Mouse (Mus musculus) G1E (cell line): ENCODE measurements around the gene D630045J12Rik. TPM values are rescaled to one million over a fixed set of nuclear protein-coding genes. Genes with fewer than 3 reads are reported as not detected.

ENCODE experiments used
- ATAC-seq: 2 replicates; pipeline ENCODE4 v1.8.0; 2016; ENCODE audit warnings: mild to moderate bottlenecking; ENCODE audit not compliant: insufficient number of reproducible peaks, poor library complexity, low FRiP score, severe bottlenecking; ENCODE audit errors: extremely low read depth
- DNase-seq: peaks from one replicate; pipeline ENCODE4 v3.0.0; 2012; ENCODE audit warnings: low spot score
- H3K27me3 ChIP-seq: 2 replicates; pipeline ENCODE4 v1.6.1; 2012; ENCODE audit warnings: mild to moderate bottlenecking, low read length, inconsistent platforms; ENCODE audit not compliant: insufficient read depth
- H3K36me3 ChIP-seq: replicated peaks from 2 replicates; pipeline ENCODE3; 2012; ENCODE audit warnings: mild to moderate bottlenecking, inconsistent platforms
- H3K4me1 ChIP-seq: 2 replicates; pipeline ENCODE4 v1.6.1; 2012; ENCODE audit warnings: low read depth, low read length, inconsistent platforms, mixed read lengths; ENCODE audit not compliant: insufficient read depth
- H3K4me3 ChIP-seq: 2 replicates; pipeline ENCODE4 v1.5.1; 2012; ENCODE audit warnings: low read depth, mild to moderate bottlenecking, inconsistent platforms, low read length, moderate library complexity, mixed read lengths
- H3K9me3 ChIP-seq: replicated peaks from 2 replicates; pipeline ENCODE4 v1.6.1; 2012; ENCODE audit warnings: inconsistent platforms
- CTCF ChIP-seq: IDR thresholded peaks from 2 replicates; pipeline ENCODE4 v1.5.1; 2012; ENCODE audit warnings: low read depth, low read length, inconsistent platforms, mixed read lengths
- GATA1 ChIP-seq: IDR thresholded peaks from 2 replicates; pipeline ENCODE4 v1.6.1; 2012; ENCODE audit warnings: borderline replicate concordance, low read length, inconsistent platforms, mixed read lengths
- GATA2 ChIP-seq: IDR thresholded peaks from 2 replicates; pipeline ENCODE4 v1.6.1; 2012; ENCODE audit warnings: low read depth, low read length, inconsistent platforms, borderline replicate concordance
- POLR2AphosphoS5 ChIP-seq: IDR thresholded peaks from 2 replicates; pipeline ENCODE4 v1.6.1; 2012; ENCODE audit warnings: low read depth, low read length, inconsistent platforms; ENCODE audit not compliant: insufficient replicate concordance
- TAL1 ChIP-seq: conservative IDR thresholded peaks from 2 replicates; pipeline ENCODE4 v1.6.1; 2012; ENCODE audit warnings: low read depth, low read length, inconsistent platforms, mixed read lengths
- polyA plus RNA-seq: library from polyadenylated mRNA; stranded (reverse); fragments of >175 nt; gene quantifications from 2 replicates; pipeline ENCODE4 v1.2.3, GENCODE M21; 2012
- total RNA-seq, 2 experiments: library from RNA; stranded (forward) in 1 of 2; stranded (reverse) in 1 of 2; fragments of 200-1000 nt in 1 of 2; fragments of >200 nt in 1 of 2; fragmentation: Nextera tagmentation in 1 of 2; gene quantifications; 2 replicates each; pipeline ENCODE4 v1.2.3; 2014 to 2017

The D630045J12Rik gene
- total and polyA plus RNA-seq, 3 experiments, result 0.01 to 0.38 TPM; not detected in 1

DNA sequence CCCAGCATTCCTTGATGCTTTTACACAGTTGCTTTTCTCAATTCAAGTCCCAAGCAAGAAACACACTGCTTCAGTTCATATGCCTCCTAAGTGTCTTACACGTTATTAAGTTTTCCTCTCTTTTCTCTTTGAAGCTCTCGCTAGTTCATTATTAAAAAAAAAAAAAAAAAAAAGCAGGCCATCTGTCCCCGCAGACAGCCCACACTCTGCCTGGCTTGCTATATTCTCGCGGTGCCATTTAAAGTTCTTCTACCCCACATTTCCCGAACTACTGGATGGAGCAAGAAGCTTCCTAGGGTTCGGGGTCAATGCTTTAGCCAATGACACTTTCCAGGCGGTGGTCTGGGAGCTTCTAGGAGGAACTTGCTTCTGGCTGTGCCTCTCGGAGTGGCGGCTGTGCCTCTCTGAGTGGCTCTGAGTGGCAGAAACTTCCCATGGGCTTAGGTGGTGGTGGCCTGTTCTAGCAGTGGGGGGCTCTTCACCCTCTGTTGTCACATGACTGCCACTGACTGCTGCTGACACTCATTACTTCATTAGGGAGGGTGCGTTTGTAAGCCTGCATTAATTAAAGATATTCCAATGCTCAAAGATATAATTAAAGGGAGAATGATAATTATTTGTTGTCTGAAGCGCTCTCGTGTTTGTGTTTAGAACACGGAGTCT lies 38.2 kb downstream of the D630045J12Rik start:
- no peaks in the 10 kb centered on the region for H3K36me3 ChIP-seq
- DNase-seq (no peak), ATAC-seq (no peak)
- H3K4me1 ChIP-seq, result no peaks in the 10 kb centered on the region
- no peak overlapping the region for H3K4me3 ChIP-seq
- peaks cover 3% of the 10 kb centered on the region; the same call in 1 of the 2 replicates for H3K27me3 ChIP-seq
- TF ChIP-seq TAL1 (no peak), CTCF (no peak), GATA2 (no peak), POLR2AphosphoS5 (no peak), GATA1 (no peak)
- H3K9me3 ChIP-seq, result peaks cover 5% of the 10 kb centered on the region; the same call in 1 of the 2 replicates

DNA sequence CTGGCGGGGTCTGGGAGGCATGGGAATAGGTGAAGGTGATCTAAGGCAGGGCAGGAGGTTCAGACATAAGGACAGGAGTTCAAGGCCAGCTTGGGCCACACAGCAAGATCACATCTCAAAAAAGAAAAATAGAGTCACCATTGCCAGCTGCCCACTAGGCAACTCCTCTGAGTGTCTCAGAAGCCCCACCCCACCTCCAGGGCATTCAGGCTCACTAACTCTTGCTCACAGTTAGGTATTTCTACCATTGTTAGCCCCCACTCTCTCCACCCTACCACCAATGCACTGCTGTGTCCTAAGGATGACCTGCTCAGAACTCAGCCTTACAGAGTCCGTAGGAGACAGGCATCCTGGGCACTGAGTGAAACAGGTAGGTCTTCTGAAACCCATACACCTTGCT lies 46.2 kb downstream of the D630045J12Rik start:
- Histone ChIP-seq H3K27me3 (peaks cover 23% of the 10 kb centered on the region), H3K4me1 (no peaks in the 10 kb centered on the region), H3K9me3 (peaks cover 2% of the 10 kb centered on the region; the same call in 1 of the 2 replicates), H3K36me3 (no peaks in the 10 kb centered on the region), H3K4me3 (no peak overlapping the region)
- DNase-seq, result no peak
- TF ChIP-seq GATA2 (no peak), GATA1 (no peak), CTCF (no peak), TAL1 (no peak), POLR2AphosphoS5 (no peak)
- ATAC-seq, result no peak

DNA sequence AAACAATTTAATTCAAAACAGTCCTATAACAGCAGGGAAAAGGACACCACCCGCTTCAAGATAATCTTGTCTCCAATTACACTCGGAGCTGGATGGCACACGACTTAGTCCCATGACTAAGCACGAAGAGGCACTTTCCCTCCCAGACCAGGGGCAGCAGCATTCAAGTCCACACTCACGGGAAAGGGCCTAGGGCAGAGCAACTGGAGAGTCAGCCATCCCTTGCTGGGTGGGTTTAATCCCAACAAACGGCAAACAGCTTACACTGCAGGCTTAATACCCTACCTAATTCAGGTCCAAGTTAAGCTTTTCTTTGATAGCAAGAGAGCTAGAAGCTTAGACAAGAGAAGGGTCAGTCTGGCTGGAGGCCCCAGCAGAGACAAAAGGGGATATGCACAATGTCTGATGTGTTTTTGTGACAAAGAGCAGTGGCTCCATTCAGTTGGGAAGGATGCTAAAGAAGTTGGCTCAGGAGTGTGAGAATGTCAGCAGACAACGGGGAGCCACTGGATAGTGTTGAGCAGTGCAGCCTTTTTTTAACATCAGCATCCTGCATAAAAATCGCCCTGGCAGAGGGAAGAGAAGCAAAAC lies 46.8 kb downstream of the D630045J12Rik start:
- H3K36me3 ChIP-seq, result no peaks in the 10 kb centered on the region
- TF ChIP-seq POLR2AphosphoS5, result no peak
- TF ChIP-seq TAL1, result no peak
- TF ChIP-seq GATA1, result no peak
- no peak for TF ChIP-seq GATA2
- no peak for TF ChIP-seq CTCF

DNA sequence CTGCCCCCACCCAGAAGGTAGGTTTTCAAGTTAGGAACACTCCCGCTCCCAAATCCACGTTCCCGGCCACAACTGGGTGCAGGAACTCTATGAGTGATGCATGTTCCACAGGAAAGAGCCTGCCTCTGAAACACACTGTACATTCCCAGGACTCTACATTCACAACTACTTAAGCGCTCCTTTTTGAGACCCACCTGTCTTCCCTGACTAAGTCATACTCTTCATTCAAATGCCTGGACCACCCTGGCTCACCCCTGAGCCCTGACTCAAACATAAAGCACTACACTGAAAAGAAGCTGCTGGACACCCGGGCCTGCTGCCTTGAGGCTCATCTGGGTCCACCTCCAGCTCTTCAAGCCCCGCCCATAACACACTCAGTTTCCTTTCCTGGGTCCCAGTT lies 48.4 kb downstream of the D630045J12Rik start:
- TF ChIP-seq GATA1, result no peak
- TF ChIP-seq TAL1, result no peak
- no peak for TF ChIP-seq POLR2AphosphoS5
- no peak for TF ChIP-seq GATA2
- no peak for TF ChIP-seq CTCF
- Histone ChIP-seq H3K4me1 (no peaks in the 10 kb centered on the region), H3K9me3 (no peaks in the 10 kb centered on the region), H3K27me3 (peaks cover 30% of the 10 kb centered on the region), H3K36me3 (no peaks in the 10 kb centered on the region), H3K4me3 (no peak overlapping the region)
- ATAC-seq (no peak), DNase-seq (no peak)

More for the DNA sequence above, 46.8 kb downstream of the D630045J12Rik start:
- Histone ChIP-seq H3K4me3 (no peak overlapping the region), H3K9me3 (no peaks in the 10 kb centered on the region), H3K27me3 (peaks cover 25% of the 10 kb centered on the region), H3K4me1 (no peaks in the 10 kb centered on the region)
- ATAC-seq, result no peak
- DNase-seq, result no peak

DNA sequence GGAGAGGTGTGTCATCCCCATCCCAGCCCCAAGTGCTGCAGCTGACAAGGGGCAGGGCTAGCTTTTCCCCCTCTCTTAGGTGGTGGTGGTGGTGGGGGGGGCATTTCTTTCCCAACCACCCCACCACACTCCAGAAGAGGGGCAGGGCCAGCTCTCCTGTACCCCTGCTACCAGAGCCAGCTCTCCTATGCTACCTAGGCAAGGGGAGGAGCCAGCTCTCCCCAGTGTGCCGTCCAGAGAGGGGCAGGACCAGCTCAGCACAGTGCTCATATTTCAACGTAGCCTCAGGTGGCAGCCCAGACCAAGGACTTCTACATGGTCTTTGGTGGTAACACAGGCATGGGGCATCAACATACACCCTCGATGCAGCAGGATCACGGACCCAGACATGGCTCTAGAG lies 50.0 kb downstream of the D630045J12Rik start:
- no peak for ATAC-seq

DNA sequence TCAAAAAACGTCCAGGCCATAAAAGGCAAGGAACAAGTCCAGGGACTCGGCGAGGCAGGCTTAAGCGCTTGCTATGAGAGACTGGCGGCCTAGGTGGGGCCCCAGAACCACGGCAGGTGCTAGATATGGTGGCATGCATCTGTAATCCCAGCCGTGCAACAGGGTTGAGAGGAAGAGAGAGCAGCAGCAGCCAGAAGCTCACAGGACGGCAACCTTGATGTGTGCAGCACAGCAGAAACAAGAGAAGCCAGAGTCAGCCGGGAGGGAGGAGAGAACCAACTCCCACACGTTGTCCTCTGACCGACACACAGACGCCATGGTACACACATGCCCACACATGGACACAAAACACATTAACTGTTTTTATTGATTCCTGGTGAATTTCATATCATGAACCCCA lies 51.0 kb downstream of the D630045J12Rik start:
- no peaks in the 10 kb centered on the region for H3K36me3 ChIP-seq
- DNase-seq (no peak), ATAC-seq (no peak)
- H3K4me1 ChIP-seq, result no peaks in the 10 kb centered on the region
- no peaks in the 10 kb centered on the region for H3K9me3 ChIP-seq
- no peak overlapping the region for H3K4me3 ChIP-seq
- peaks cover 31% of the 10 kb centered on the region for H3K27me3 ChIP-seq
- TF ChIP-seq POLR2AphosphoS5 (no peak), CTCF (no peak), GATA1 (no peak), TAL1 (no peak), GATA2 (no peak)

More for the DNA sequence above, 50.0 kb downstream of the D630045J12Rik start:
- no peak overlapping the region for H3K4me3 ChIP-seq
- no peak for DNase-seq
- H3K9me3 ChIP-seq, result no peaks in the 10 kb centered on the region
- H3K27me3 ChIP-seq, result peaks cover 32% of the 10 kb centered on the region
- H3K4me1 ChIP-seq, result no peaks in the 10 kb centered on the region
- TF ChIP-seq GATA1, result no peak
- no peak for TF ChIP-seq POLR2AphosphoS5
- TF ChIP-seq TAL1, result no peak
- TF ChIP-seq GATA2, result no peak
- TF ChIP-seq CTCF, result no peak
- no peaks in the 10 kb centered on the region for H3K36me3 ChIP-seq
